Mouse (Mus musculus): ENCODE data around the gene Wfdc8.
"Not testable (repeated sequence)": the region's sequence is repeated elsewhere in the genome, so short reads cannot be mapped to it uniquely, and the experiment has no call there.

Wfdc8 gene

GRCm38 (mm10) chr2:164613471-164613870 is at the start of gene Wfdc8, which contains the start of gene Wfdc6b:
Gene Wfdc8 (minus strand): TSS chr2:164613626.
Gene Wfdc6b (plus strand): TSS chr2:164613522.
- DNase-seq (ENCODE audit: inconsistent ontology term), result not testable (repeated sequence)

GRCm38 (mm10) chr2:164656483-164656882 is 43.1 kb upstream of the Wfdc8 start, which contains the start of gene Wfdc9:
Gene Wfdc9 (minus strand): TSS chr2:164656583.
- no peak for DNase-seq (ENCODE audit: inconsistent ontology term)

GRCm38 (mm10) chr2:164655858-164656257 is 42.4 kb upstream of the Wfdc8 start, which contains the start of gene Wfdc10:
Gene Wfdc10 (plus strand): TSS chr2:164656046.
- no peak for DNase-seq (ENCODE audit: inconsistent ontology term)

GRCm38 (mm10) chr2:164641881-164642673 is 28.7 kb upstream of the Wfdc8 start:
- no peak for DNase-seq (ENCODE audit: inconsistent ontology term)

GRCm38 (mm10) chr2:164641129-164641528 is 27.7 kb upstream of the Wfdc8 start:
- DNase-seq (ENCODE audit: inconsistent ontology term), result peak; percentile 11

- no peak for DNase-seq (ENCODE audit: inconsistent ontology term)
Measured at GRCm38 (mm10) chr2:164638696-164639095, 25.3 kb upstream of the Wfdc8 start, which contains the start of gene Wfdc16. Gene Wfdc16 (minus strand): TSS chr2:164638796.

- no peak for DNase-seq (ENCODE audit: inconsistent ontology term)
Measured at GRCm38 (mm10) chr2:164635266-164635665, 21.8 kb upstream of the Wfdc8 start.

- no peak for DNase-seq (ENCODE audit: inconsistent ontology term)
Measured at GRCm38 (mm10) chr2:164621775-164622174, 8.3 kb upstream of the Wfdc8 start.

GRCm38 (mm10) chr2:164619050-164619449 is 5.6 kb upstream of the Wfdc8 start:
- DNase-seq (ENCODE audit: inconsistent ontology term), result no peak

- DNase-seq (ENCODE audit: inconsistent ontology term), result no peak
Measured at GRCm38 (mm10) chr2:164615386-164615785, 2.0 kb upstream of the Wfdc8 start.

- peak; percentile 14 for DNase-seq (ENCODE audit: inconsistent ontology term)
Measured at GRCm38 (mm10) chr2:164608781-164609180, 4.6 kb downstream of the Wfdc8 start.

- DNase-seq (ENCODE audit: inconsistent ontology term), result peak; percentile 40
Measured at GRCm38 (mm10) chr2:164604411-164604810, 9.0 kb downstream of the Wfdc8 start.

- DNase-seq (ENCODE audit: inconsistent ontology term), result no peak
Measured at GRCm38 (mm10) chr2:164603482-164603881, 9.9 kb downstream of the Wfdc8 start.

GRCm38 (mm10) chr2:164600179-164600578 is 13.2 kb downstream of the Wfdc8 start:
- DNase-seq (ENCODE audit: inconsistent ontology term), result no peak

GRCm38 (mm10) chr2:164593494-164593893 is 19.9 kb downstream of the Wfdc8 start, which contains the start of gene Eppin:
Gene Eppin (minus strand): TSS chr2:164593594.
- no peak for DNase-seq (ENCODE audit: inconsistent ontology term)

- DNase-seq (ENCODE audit: inconsistent ontology term), result peak; percentile 45
Measured at GRCm38 (mm10) chr2:164592014-164592413, 21.4 kb downstream of the Wfdc8 start.

- not testable (repeated sequence) for DNase-seq (ENCODE audit: inconsistent ontology term)
Measured at GRCm38 (mm10) chr2:164585025-164585725, 28.3 kb downstream of the Wfdc8 start, which contains the start of gene Wfdc6a. Gene Wfdc6a (minus strand): TSS chr2:164585447.

- not testable (repeated sequence) for DNase-seq (ENCODE audit: inconsistent ontology term)
Measured at GRCm38 (mm10) chr2:164573359-164573758, 40.1 kb downstream of the Wfdc8 start, which contains the start of gene Spint3. Gene Spint3 (minus strand): TSS chr2:164573459.

GRCm38 (mm10) chr2:164567460-164567859 is 46.0 kb downstream of the Wfdc8 start:
- no peak for DNase-seq (ENCODE audit: inconsistent ontology term)

- no peak for DNase-seq (ENCODE audit: inconsistent ontology term)
Measured at GRCm38 (mm10) chr2:164566997-164567396, 46.4 kb downstream of the Wfdc8 start.

- no peak for DNase-seq (ENCODE audit: inconsistent ontology term)
Measured at GRCm38 (mm10) chr2:164564346-164564745, 49.1 kb downstream of the Wfdc8 start.

GRCm38 (mm10) chr2:164563339-164564038 is 49.9 kb downstream of the Wfdc8 start:
- peak; percentile 68 for DNase-seq (ENCODE audit: inconsistent ontology term)
